Mouse (Mus musculus) kidney, postnatal 36 days (tissue): Measurements from ENCODE around the gene Ttc28.

Source experiments
- DNase-seq, 2 experiments: peaks; one replicate each; pipeline ENCODE4 v3.0.0; 2021 to 2022; ENCODE audit warnings: mixed read lengths in 2 of 2

The Ttc28 gene

DNA sequence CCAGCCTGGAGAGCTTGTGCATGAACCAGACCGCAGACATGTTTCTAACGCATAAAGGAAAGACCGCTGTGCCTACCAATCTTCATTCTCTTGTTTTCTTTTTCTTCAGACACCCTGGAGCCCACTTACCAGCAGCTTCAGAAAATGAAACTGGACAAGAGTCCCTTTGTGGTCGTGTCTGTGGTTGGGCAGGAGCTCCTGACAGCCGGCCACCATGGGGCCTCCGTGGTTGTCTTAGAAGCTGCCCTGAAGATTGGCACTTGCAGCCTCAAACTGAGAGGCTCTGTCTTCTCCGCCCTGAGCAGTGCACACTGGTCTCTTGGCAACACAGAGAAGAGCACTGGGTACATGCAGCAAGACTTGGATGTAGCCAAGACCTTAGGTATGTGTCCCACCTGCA is 221.0 kb downstream of the Ttc28 start:
- no peak for DNase-seq

DNA sequence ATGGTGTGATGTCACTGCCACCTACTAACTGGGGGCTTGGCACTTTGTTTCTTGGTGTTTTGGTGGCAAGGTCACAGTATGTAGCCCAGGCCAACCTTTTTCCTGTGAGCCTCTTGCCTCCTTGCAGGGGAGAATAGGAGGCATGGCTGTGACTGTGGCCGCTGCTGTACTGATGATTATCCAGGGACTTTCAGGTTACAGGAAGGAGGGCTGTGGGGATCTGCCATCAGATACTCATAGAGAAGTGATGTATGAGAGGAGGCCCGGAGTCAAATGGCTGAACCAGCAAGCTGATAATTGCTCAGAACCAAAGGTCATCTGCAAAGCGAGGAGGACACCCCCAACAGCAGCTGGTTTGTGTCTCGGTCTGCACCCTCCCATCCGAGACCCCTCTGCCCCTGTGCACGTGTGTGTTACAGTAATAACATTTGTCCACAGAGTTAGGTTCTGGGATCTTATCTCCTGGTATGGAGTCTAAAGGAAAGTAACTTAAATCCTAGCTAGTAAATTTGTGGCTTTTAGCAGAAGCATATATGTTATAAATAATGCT is 221.9 kb downstream of the Ttc28 start:
- peak; percentile 30 to 36 for DNase-seq

DNA sequence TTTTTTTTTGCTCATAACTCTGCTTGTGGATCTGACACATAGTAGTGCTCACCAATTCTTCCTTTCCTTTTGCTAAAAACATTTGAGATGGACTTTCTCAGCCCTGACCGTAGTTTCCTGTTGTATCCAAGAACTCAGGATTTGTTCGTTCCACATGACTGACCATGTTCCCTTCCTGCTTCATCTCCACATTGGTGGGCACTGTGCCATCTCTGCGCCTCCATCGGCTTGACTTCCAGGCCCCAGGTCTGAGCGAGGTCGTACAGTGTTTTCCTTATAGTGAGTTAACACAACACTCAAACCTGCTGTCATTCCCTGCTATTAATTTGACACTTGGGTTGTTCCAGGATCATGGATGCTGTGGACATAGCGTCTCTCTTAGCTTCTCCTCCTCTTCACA is 225.2 kb downstream of the Ttc28 start:
- DNase-seq: peak; percentile 87 to 92

DNA sequence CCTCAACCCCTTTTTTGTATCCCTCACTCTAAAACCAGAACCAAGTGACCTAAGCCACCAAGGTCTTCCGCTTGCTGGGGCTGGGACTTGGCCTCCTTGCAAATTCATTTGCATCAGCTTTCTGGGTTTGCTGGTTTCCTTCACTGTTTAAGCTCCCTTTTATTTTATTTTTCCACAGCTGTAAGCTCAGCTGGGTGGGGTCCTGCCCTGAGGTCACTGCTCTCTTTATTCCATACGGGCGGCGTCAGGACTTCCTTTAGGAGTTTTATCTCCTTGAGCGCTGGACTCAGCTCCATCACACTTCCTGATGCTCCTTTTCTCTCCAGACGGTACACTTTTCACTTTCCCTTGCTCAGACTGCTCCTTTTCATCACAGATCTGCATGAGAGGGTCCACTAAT is 231.8 kb downstream of the Ttc28 start:
- DNase-seq: no peak

DNA sequence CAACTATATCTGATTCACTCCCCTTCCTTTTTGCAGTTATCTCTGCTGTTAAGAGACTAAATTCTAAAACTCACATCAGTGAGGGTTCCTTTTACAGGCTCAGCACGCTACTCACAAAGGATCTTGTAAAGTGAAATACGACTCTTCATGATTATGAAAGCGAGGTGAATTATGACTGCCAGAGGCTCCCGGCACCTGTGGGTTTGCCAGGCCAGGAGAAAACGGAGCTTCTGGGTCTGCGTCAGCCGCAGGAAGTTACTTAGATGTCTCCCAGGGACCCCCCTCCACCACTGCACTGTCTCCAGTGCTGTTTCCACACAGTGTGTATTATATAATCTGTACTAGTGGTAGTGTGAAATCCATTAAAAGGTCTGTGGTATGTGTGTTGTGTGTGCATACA is 233.6 kb downstream of the Ttc28 start:
- DNase-seq: peak; percentile 39 to 47

DNA sequence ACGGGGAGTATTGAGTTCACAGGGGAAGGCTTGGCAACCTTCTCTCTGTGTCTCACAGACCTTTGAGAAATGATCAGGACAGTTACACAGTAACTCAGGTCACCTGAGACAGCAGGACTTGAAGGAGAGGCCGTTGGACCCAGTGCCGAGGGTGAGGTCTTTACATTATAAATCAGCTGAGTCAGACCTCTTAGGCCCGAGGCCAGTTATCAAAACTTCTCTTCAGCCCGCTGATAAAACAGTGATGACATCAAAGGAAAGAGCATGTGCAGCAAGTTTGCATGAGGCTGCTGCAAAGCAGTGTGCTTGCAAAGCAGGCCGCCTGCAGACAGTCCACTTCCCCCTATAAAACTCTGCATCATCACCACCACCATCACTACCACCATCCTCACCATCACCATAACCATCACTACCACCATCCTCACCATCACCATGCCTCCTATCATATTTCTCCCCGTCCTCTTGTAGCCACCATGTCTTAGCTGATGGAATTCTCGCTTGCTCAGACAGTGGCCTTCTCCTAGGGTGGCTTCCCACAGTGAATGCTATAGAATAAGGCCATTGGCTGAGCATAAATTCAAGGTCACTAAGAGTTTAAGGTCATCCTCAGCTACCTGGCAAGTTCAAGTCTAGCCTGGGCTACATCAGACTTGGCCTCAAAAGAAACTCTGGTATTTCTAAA is 234.2 kb downstream of the Ttc28 start:
- peak; percentile 73 to 89 for DNase-seq

DNA sequence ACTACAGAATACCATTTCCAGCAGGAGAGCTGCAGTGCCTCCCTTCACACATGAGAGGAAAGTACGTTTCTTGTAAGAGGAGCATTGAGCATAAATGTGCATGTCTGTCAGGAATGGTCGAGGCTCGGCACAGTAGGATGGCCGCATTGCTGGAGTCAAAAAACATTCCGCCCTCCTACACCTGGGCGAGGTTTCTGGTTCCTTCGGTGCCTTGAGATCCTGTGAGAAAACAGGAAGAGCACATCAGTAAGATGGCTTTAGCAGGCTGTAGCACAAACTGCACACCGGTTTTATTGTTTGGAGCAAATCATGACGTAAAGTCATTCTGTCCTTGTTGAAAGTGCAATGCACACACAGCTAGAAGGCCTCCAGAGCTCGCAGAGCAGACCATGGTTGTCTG is 235.0 kb downstream of the Ttc28 start:
- DNase-seq: no peak

DNA sequence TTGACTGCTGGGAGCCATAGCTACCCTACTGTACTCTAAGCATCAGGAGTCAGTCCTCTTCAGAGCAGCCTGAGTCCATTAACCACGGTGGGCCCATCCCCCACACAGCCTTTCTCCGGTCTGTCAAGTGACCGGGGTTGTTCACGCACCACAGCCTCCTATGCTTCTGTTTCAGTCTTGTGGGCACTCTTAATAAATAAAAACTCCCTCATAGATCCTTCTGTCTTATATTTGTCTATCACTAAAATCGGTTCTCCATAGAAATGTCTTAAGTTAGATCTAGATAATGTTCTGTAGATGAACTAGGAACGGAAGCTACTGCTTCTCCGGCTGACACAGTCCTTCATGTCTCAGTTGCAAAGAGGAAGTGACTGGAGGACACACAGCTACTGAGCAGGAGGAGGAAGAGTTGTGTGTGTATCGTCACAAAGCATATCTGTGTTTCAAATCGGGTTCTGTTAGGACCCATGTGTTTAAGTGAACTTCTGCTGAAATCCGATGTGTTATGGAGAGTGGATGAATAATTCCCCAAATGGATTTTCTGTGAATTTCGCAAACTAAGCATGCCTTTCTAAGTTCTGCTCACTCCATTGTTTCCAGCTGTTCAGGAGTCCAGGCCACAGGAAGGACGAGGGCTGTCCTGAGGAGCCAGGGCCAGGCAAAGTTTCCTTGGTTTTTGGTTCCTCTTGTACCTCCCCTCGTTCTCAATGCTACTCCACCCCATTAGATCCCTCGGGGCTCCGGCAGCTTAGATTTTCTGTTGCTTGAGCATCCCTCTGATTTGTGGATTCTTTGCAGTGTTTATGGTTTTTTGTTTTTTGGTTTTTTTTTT is 236.1 kb downstream of the Ttc28 start:
- DNase-seq: peak; percentile 59 to 82

DNA sequence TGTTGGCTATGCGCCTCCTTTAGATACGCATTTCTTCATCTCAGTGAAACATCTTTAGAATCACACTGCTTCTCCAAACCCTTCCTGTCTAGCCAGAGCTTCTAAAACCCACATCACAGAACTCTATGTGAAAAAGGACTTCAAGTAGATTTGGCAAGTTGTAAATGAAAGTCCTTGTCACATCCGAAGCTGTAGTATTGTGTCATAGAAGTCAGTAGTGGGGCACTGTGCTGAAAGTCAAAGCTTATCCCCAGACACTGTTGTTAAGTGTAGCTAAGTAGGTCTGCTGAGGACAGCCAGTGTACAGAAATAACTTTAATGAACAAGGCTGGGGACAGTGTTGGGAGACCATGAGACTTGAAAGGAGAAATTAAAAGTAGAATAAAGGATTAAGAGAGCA is 240.2 kb downstream of the Ttc28 start:
- DNase-seq: no peak

DNA sequence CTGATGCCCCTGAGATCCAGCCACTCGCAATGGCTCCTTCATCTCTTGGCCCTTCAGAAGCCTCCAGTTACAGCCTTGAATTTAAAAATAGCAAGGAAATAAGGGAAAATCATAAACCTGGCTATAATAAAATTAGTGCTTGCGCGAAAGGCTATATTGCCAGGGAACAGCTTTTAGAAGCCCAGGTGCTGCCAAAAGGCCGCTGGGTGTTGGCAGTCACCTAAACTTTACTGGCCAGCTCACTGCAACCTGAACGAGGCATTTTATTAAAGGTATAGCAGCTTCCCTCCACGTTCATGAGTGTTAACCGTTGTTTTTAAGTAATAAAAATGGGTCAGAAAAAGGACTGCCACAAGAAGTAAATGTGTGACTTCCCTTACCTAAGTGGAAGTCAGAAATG is 240.7 kb downstream of the Ttc28 start:
- DNase-seq: no peak

DNA sequence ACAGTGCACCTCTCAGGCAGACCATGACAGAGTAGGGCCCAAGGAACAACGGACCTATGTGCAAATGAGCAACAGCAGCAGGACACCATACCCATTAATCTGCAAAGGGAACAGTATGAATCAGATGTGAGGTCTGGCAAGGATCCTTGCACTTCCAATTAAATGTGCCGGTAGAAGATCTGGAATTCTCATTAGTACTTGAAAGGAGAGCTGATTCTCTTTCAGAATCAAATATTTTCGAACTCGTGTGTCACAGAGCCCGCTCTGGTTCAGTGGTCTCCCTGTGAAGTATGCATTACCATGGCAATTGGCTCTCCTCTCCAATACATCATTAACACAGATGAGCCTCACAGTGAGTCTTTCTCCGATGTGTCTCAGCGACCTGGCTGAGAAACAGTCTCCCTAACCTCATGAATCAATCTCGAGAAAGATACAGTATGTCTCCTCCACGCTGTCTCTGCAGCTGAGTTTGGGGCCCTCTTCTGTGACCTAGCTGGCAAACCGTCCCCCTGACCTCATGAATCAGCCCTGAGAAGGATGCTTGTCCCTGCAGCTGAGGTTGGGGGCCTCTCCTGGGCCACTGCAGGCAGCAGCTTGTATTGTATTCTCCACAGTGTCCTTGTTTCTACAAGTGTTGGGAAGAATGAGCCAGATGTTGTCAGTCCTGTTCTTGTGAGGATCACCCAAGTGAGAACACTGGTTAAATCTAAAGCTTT is 241.3 kb downstream of the Ttc28 start:
- DNase-seq: no peak

DNA sequence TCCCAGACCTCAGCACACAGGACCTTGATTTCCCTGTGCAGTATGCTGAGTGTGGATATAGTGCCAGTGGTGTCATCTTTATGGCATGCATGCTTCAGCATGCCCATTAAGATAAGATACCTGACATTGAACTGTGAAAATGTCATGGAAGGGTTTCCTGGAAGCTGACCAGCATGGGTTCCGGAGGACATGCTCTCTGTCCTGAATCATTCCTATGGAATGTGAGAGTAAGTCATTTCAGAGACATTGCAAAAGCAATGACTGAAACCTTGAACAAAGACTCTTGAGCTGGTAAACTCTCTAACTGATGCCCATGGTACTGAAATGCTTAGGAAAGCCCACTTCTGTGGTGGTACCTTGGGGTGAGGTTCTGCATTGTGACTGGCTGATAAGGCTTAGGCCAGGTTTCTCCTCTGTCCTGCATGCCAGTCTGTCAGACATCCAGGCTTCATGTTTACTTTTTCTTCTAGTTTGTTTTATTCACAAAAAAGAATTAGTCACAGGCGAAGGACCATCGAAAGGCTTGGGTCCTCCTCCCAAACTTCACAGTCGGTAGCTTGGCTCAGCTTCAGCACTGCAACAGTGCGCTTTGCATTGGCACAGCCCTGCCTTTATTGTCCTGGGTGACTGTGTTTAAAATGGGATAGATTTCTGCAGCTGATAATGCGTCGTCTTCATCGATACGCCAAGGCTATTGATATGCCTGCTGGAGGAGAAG is 242.9 kb downstream of the Ttc28 start:
- DNase-seq: no peak

DNA sequence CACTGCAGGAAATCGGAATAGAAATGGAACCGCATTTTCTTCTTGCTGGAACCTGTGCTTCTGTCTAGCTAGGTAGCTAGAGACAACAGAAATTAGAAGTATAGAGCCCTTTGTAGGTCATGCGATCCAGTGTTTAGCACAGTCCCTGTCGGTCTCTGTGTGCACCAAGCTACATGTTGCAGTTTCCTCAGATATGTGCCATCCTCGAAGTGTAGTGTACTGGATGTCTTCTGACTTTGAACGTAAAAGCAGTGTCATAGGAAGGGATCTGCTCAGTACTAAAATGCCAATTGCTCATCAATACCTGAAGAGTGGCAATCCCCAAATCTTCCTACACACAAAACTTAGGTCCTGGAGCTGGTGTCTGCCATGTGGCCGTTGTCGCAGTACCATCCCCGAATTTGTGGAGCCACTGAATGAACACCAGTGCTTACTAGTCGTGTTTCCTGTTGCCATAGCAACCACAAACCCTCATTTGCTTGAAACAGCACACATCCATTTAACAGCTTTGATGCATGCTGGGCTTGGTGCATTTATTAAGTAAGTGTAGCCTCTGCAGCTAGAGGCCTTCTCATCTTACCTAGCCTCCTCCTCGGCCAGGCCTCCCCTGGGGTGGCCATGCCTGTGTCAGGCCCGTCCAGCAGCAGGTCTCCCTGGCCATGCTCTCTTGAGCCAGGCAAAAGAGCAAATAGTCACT is 243.6 kb downstream of the Ttc28 start:
- DNase-seq: no peak

DNA sequence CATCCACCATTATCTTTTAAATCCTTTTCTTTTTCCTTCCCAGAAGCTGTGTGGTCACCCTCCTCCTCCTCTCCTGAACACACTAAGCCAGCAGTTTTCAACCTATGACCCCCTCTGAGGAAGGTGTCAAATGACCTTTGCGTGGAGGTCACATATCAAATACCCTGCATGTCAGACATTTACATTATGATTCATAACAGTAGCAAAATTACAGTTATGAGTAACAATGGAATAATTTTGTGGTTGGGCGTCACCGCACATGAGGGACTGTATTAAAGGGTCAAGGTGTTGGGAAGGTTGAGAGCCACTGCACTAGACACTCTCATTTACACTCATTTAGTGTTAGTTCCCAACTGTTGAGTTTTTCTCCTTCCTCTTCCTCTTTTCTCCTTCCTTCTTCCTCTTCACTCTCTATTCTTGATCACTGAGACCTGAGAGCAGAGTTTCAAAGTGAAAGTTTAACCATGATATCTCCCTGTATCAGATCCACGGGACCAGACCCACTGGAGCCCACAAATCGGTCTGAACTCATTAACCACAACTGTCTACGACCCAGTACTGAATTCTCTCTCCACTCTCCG is 245.1 kb downstream of the Ttc28 start:
- DNase-seq: no peak

DNA sequence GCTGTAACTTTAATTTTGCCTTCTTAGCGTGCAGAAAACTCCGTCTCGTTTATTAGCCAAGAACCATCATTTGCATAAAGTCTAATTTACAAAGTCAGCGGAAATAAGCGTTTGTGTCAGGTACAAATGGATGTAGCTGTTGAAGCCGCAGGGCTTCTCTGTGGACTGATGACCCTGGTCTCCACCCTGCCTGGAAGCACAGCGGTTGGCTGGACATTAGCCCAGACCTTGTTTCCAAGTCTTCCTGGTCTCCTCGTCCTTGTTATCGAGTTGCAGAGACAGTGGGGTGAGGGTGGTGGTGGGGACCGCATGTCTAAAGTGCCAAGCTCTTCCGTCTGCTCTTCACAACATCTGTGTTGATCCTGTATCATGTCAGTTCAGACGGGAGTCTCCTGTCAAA is 246.1 kb downstream of the Ttc28 start:
- peak; percentile 79 to 88 for DNase-seq

DNA sequence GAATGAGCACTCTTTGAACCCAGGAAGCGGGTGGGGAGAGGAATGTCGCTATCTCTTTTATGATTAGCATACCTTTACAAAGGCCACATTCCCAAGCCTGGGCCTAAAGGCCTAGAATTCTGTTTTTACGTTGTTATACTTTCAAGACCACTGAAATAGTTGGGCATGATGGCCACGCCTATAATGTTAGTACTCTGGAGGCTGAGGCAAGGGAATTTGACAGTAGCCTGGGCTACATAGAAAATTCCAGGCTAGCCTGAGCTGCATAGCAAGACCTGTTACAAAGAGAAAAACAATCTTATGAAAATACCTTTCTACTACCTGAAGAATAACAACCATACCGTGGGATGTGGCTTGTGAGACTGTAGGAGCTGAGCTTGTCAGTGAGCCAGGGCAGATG is 248.2 kb downstream of the Ttc28 start:
- DNase-seq: no peak

DNA sequence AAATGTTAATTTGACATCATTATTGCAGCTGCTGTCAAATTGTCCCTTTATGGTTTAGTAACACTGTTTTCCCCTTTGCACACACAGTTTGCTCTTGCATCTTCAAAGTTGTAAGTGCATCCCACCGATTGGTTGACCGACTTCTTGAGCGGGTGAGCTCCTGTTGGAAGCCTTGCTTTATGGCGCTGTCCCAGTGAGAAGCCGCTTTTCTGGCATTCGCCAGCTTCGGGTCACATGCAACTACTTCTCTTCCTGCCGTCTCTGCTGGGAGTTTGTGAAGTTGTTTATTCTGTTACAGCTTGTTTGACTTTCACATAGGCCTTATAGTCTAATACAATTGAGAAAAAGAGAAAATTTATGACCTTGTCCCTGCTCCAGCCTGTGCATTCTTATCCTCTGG is 250.5 kb downstream of the Ttc28 start:
- DNase-seq: no peak

DNA sequence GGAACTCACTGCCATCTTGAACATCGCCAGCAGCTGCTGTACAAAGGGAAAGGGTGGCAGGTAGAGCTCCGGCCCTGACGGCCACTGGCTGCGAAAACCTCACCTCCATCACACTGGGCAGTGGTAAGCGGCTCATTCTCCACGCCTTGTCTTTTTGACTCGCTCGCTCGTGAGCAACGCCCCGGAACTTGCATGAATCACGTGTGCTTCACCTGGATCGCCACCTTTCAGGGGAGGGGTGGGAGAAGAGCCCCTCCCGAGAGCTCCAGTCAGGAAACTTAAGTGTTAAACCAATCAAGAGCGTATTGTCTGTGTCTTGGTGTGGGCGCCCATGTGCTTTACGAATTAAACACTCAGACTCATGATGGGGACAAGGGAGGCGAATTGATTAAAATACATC is 252.0 kb downstream of the Ttc28 start:
- DNase-seq: no peak

DNA sequence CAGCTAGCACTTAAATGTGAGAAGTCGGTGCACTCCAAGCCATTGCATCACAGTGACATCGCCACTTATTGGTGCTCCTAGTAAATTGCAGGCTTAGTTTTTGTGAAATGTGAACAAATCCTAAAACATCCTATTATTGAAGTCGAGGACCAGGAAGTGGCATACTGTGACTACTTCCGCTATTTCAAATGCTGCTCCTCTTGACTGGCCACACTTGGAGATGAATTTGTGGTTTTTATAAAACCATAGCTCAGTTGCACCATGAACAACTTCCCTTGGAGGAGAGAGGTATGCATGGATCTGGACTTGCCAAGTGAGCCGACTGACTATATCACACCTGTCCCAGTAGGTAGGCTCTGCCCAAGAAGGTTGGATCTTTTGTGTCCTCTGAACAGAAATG is 253.5 kb downstream of the Ttc28 start:
- no peak for DNase-seq

DNA sequence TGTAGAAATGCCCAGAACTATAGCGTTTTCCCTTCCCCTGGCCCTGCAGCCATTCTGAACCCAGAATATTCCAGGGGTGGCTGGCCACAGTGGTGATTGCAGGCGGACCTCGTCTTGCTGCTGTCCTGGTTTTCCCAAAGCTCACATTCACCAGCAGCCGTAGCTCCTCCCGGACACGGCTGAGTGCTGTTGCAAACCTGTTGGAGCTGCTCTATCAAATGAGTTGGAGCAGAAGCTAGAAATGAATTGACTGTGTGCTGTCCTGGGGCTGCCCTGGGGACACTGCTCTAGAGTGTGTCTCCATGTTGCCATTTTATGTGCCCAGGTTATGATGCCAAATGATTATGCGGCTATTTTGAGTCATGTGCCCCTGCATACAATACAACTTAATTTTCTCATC is 254.2 kb downstream of the Ttc28 start:
- DNase-seq: no peak

DNA sequence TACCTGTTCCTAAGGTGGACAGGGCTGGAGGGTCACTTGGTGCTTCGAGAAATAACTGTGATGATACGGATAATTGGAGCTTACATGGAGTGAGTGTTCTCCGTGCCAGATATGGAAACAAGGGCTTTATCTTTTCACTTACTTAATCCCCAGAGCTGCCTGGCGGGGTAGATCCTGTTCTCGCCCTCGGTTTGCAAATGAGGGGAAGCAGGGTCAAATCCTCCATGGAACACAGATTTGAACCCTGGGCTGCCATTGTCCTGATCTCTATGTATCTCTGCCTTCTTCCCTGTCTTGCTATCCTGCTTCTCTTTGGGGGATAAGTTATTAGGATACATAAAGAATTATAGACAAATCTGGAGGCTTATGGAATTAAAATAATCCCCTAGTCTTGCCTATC is 257.7 kb downstream of the Ttc28 start:
- DNase-seq: no peak

DNA sequence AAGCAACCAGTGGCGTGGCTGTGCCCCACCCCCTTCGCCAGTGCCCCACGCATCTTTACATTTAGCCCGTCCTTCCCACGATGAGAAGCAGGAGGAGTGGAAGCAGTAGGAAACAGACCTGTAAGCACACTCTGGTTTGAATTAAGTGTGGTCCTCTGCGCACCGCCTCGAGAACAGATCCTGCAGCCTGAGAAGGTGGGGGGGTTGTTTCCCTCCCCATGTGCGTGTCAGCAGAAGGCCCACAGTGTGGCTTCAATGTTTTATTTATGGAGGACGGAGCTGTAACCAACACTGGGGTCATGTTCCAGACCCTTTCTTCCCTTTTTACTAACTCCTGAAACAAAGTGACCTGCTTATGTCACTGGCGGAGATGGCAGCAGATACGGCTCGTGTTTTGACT is 258.1 kb downstream of the Ttc28 start:
- no peak for DNase-seq
